Mouse (Mus musculus) R1 (cell line): ENCODE data around the gene Olfr1393.

ENCODE experiments used
- DNase-seq: peaks from one replicate; pipeline ENCODE4 v3.0.0-alpha.2; 2018; ENCODE audit warnings: low read depth, low spot score

Olfr1393 gene

GRCm38 (mm10) chr11:49308547-49308946 lies 30.4 kb downstream of the Olfr1393 start:
- peak; percentile 67 for DNase-seq

GRCm38 (mm10) chr11:49322442-49322841 lies 44.3 kb downstream of the Olfr1393 start, which contains the start of gene Olfr1391:
Gene Olfr1391, plus strand, starts transcription at chr11:49322742.
- no peak for DNase-seq

DNA sequence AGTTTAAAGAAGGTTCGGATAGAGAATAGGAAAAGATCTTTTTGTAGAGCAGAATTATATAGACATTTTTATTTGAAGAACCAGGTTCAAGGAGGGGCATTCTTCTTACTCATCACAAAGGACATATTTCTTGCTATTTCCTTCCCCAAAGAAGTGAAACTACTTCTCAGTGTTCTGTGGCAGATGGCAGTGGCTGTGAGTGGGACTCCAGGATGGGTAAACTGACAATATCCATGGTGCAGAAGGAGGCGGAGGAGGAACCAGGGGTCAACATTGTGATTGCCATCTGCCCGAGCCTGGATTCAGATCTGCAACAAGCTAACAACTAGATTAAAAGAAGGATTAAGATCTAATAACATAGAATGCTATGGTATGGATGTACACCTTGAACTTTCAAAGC lies 48.6 kb downstream of the Olfr1393 start:
- no peak for DNase-seq

DNA sequence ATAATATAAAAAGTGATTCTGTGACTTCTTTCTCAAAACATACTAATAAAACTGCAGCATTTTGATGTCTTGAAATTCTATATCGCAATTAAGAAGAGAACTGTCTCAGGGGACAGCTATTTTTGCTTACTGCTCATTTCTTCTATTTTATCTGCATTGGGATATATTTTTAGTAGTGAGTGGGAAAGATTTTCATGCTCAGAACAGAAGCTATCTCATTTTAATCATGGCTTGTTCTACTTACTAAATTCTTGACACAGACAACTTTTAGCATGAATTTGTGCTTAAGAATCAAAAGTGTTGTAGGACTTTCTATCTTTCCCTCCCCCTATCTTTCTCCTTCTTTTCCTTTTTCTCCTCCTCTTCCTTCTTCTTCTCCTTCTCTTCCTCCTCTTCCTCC lies 51.6 kb downstream of the Olfr1393 start:
- no peak for DNase-seq
